Mouse (Mus musculus) heart, embryonic 15.5 days (tissue): ENCODE measurements around the gene Il6ra. TPM values are rescaled to one million over a fixed set of nuclear protein-coding genes. Genes with fewer than 3 reads are reported as not detected.

Experiments used
- ATAC-seq: fragments of 200-750 bp; cut with Nextera tagmentation; replicated peaks from 2 replicates; pipeline ENCODE4 v1.8.0; 2017; ENCODE audit warnings: low read depth, moderate TSS enrichment; ENCODE audit not compliant: insufficient number of reproducible peaks, insufficient read depth, low FRiP score
- H3K27ac ChIP-seq: fragments of 300-500 bp; sonication (generic); 2 replicates; pipeline ENCODE4 v1.5.1; 2015; ENCODE audit warnings: mild to moderate bottlenecking, inconsistent platforms
- H3K27me3 ChIP-seq: fragments of 300-500 bp; sonication (generic); 2 replicates; pipeline ENCODE4 v1.6.1; 2015; ENCODE audit warnings: inconsistent platforms
- H3K36me3 ChIP-seq: fragments of 300-500 bp; sonication (generic); 2 replicates; pipeline ENCODE4 v1.6.1; 2015; ENCODE audit warnings: mild to moderate bottlenecking, inconsistent platforms
- H3K4me1 ChIP-seq: fragments of 300-500 bp; sonication (generic); replicated peaks from 2 replicates; pipeline ENCODE4 v1.6.1; 2015; ENCODE audit warnings: inconsistent platforms
- H3K4me2 ChIP-seq: fragments of 300-500 bp; sonication (generic); 2 replicates; pipeline ENCODE4 v1.6.1; 2015; ENCODE audit warnings: inconsistent platforms, mild to moderate bottlenecking, moderate library complexity
- H3K4me3 ChIP-seq: fragments of 300-500 bp; sonication (generic); 2 replicates; pipeline ENCODE4 v1.5.1; 2015; ENCODE audit warnings: mild to moderate bottlenecking, inconsistent platforms
- H3K9ac ChIP-seq: fragments of 300-500 bp; sonication (generic); 2 replicates; pipeline ENCODE4 v1.6.1; 2015; ENCODE audit warnings: mild to moderate bottlenecking, inconsistent platforms
- H3K9me3 ChIP-seq: fragments of 300-500 bp; sonication (generic); replicated peaks from 2 replicates; pipeline ENCODE4 v1.6.1; 2016; ENCODE audit warnings: inconsistent platforms
- WGBS: fragments of 180-500 bp; shearing (Covaris S2); methylation state at CpG from one replicate; pipeline ENCODE4 v1.1.7; 2015; ENCODE audit warnings: mixed read lengths; 5-methylcytosine and 5-hydroxymethylcytosine counted together
- polyA plus RNA-seq: library from polyadenylated mRNA; unstranded; fragments of >200 nt; fragmentation: Nextera tagmentation; extraction: Ambion mirVana; gene quantifications from 2 replicates; pipeline ENCODE4 v1.2.1, GENCODE M21; 2015

Il6ra gene
- 1.1 and 1.7 TPM in 2 replicates for polyA plus RNA-seq

- Histone ChIP-seq H3K27ac (peak within 1 kb of the TSS; percentile 41; the same call in 1 of the 2 replicates), H3K4me3 (peak within 1 kb of the TSS; percentile 53), H3K4me2 (peak within 1 kb of the TSS; percentile 95), H3K27me3 (peaks cover 43% of the 10 kb centered on the region), H3K4me1 (peaks cover 18% of the 10 kb centered on the region), H3K9me3 (no peaks in the 10 kb centered on the region), H3K9ac (peak within 1 kb of the TSS; percentile 55), H3K36me3 (no peaks in the 10 kb centered on the region)
- 1% methylated on average over 75 of the region's 75 CpGs for WGBS
- ATAC-seq: peak; percentile 84
Measured at GRCm38 (mm10) chr3:89912543-89913391, at the start of gene Il6ra. TSS of gene Il6ra (minus strand) at chr3:89913196.

GRCm38 (mm10) chr3:89962059-89962750, 49.2 kb upstream of the Il6ra start:
- Histone ChIP-seq H3K36me3 (peaks cover 16% of the 10 kb centered on the region), H3K4me1 (peaks cover 47% of the 10 kb centered on the region)
- ATAC-seq: no peak

GRCm38 (mm10) chr3:89961436-89961835, 48.4 kb upstream of the Il6ra start:
- Histone ChIP-seq H3K4me3 (peak overlapping the region; percentile 73), H3K27me3 (no peaks in the 10 kb centered on the region), H3K9me3 (no peaks in the 10 kb centered on the region), H3K4me1 (peaks cover 47% of the 10 kb centered on the region), H3K4me2 (peak overlapping the region; percentile 87), H3K9ac (peak overlapping the region; percentile 96; the same call in 1 of the 2 replicates), H3K27ac (peak overlapping the region; percentile 99), H3K36me3 (peaks cover 24% of the 10 kb centered on the region)
- ATAC-seq: no peak
- WGBS: 24% methylated on average over 4 of the region's 4 CpGs

More at GRCm38 (mm10) chr3:89962059-89962750, 49.2 kb upstream of the Il6ra start:
- H3K4me2 ChIP-seq: peak overlapping the region; percentile 87
- peak overlapping the region; percentile 99 for H3K27ac ChIP-seq
- H3K27me3 ChIP-seq: no peaks in the 10 kb centered on the region
- H3K4me3 ChIP-seq: peak overlapping the region; percentile 73
- 2% methylated on average over 14 of the region's 14 CpGs for WGBS
- no peaks in the 10 kb centered on the region for H3K9me3 ChIP-seq
- H3K9ac ChIP-seq: peak overlapping the region; percentile 96

GRCm38 (mm10) chr3:89960469-89960868, 47.5 kb upstream of the Il6ra start:
- H3K4me3 ChIP-seq: peak overlapping the region; percentile 73
- peak overlapping the region; percentile 61 for H3K9ac ChIP-seq
- H3K4me2 ChIP-seq: peak overlapping the region; percentile 87
- H3K9me3 ChIP-seq: no peaks in the 10 kb centered on the region
- WGBS: under 1% methylated on average over 30 of the region's 30 CpGs
- ATAC-seq: peak; percentile 83
- H3K27ac ChIP-seq: peak overlapping the region; percentile 99
- H3K27me3 ChIP-seq: no peaks in the 10 kb centered on the region
- peaks cover 47% of the 10 kb centered on the region for H3K4me1 ChIP-seq
- H3K36me3 ChIP-seq: peaks cover 34% of the 10 kb centered on the region

GRCm38 (mm10) chr3:89959435-89959834, 46.4 kb upstream of the Il6ra start:
- Histone ChIP-seq H3K27ac (no peak overlapping the region), H3K4me3 (no peak overlapping the region), H3K36me3 (peaks cover 39% of the 10 kb centered on the region), H3K9me3 (no peaks in the 10 kb centered on the region), H3K4me2 (peak overlapping the region; percentile 87; the same call in 1 of the 2 replicates), H3K9ac (no peak overlapping the region), H3K4me1 (peaks cover 42% of the 10 kb centered on the region), H3K27me3 (no peaks in the 10 kb centered on the region)
- ATAC-seq: no peak
- WGBS: 62% methylated on average over 4 of the region's 4 CpGs

- Histone ChIP-seq H3K36me3 (peaks cover 49% of the 10 kb centered on the region), H3K4me1 (peaks cover 40% of the 10 kb centered on the region), H3K4me2 (no peak overlapping the region), H3K9me3 (no peaks in the 10 kb centered on the region), H3K4me3 (no peak overlapping the region), H3K27ac (no peak overlapping the region), H3K27me3 (no peaks in the 10 kb centered on the region), H3K9ac (no peak overlapping the region)
- ATAC-seq: no peak
- 94% methylated on average over 9 of the region's 9 CpGs for WGBS
Measured at GRCm38 (mm10) chr3:89957880-89958279, 44.9 kb upstream of the Il6ra start.

- H3K27me3 ChIP-seq: no peaks in the 10 kb centered on the region
- H3K9me3 ChIP-seq: no peaks in the 10 kb centered on the region
- no peak overlapping the region for H3K27ac ChIP-seq
- no peak overlapping the region for H3K9ac ChIP-seq
- no peak overlapping the region for H3K4me3 ChIP-seq
- WGBS: 90% methylated on average over 7 of the region's 7 CpGs
- no peak overlapping the region for H3K4me2 ChIP-seq
- peaks cover 64% of the 10 kb centered on the region for H3K36me3 ChIP-seq
- peaks cover 30% of the 10 kb centered on the region for H3K4me1 ChIP-seq
- no peak for ATAC-seq
Measured at GRCm38 (mm10) chr3:89956177-89956971, 43.4 kb upstream of the Il6ra start.

- H3K4me3 ChIP-seq: no peak overlapping the region
- H3K27me3 ChIP-seq: no peaks in the 10 kb centered on the region
- no peak; the same call in 1 of the 2 replicates for ATAC-seq
- no peak overlapping the region for H3K27ac ChIP-seq
- H3K4me2 ChIP-seq: no peak overlapping the region
- WGBS: 4% methylated on average over 4 of the region's 4 CpGs
- no peaks in the 10 kb centered on the region for H3K9me3 ChIP-seq
- peaks cover 87% of the 10 kb centered on the region for H3K36me3 ChIP-seq
- 0 out of 2 replicates have a peak, but pooled peaks cover 5% of the 10 kb centered on the region for H3K4me1 ChIP-seq
- H3K9ac ChIP-seq: no peak overlapping the region
Measured at GRCm38 (mm10) chr3:89953420-89953819, 40.4 kb upstream of the Il6ra start.

GRCm38 (mm10) chr3:89948655-89949054, 35.7 kb upstream of the Il6ra start:
- Histone ChIP-seq H3K27me3 (no peaks in the 10 kb centered on the region), H3K36me3 (peaks cover 95% of the 10 kb centered on the region), H3K9ac (no peak overlapping the region), H3K4me1 (0 out of 2 replicates have a peak, but pooled peaks cover 3% of the 10 kb centered on the region), H3K4me2 (no peak overlapping the region), H3K4me3 (no peak overlapping the region), H3K9me3 (no peaks in the 10 kb centered on the region), H3K27ac (no peak overlapping the region)
- ATAC-seq: no peak
- WGBS: 44% methylated on average over 6 of the region's 6 CpGs

GRCm38 (mm10) chr3:89948021-89948420, 35.0 kb upstream of the Il6ra start:
- Histone ChIP-seq H3K9ac (no peak overlapping the region), H3K36me3 (peaks cover 99% of the 10 kb centered on the region)

More at GRCm38 (mm10) chr3:89948021-89948420, 35.0 kb upstream of the Il6ra start:
- no peak overlapping the region for H3K4me3 ChIP-seq
- H3K27ac ChIP-seq: no peak overlapping the region
- no peak for ATAC-seq
- H3K27me3 ChIP-seq: no peaks in the 10 kb centered on the region
- WGBS: 87% methylated on average over 11 of the region's 11 CpGs
- H3K4me2 ChIP-seq: no peak overlapping the region
- 0 out of 2 replicates have a peak, but pooled peaks cover 3% of the 10 kb centered on the region for H3K4me1 ChIP-seq
- H3K9me3 ChIP-seq: no peaks in the 10 kb centered on the region
